Mouse (Mus musculus) thymus, adult 18-20 months (tissue): ENCODE data around the gene Eif5.
"Not testable (repeated sequence)": the region's sequence is repeated elsewhere in the genome, so short reads cannot be mapped to it uniquely, and the experiment has no call there.

Experiments
- DNase-seq, 2 experiments: peaks; one replicate each; pipeline ENCODE4 v3.0.0; 2022; ENCODE audit warnings: mixed read lengths in 2 of 2

Gene Eif5

GRCm38 (mm10) chr12:111537796-111538291 lies at the start of gene Eif5:
TSS of gene Eif5 (plus strand) at chr12:111538016.
- peak; percentile 98 to 99 for DNase-seq

GRCm38 (mm10) chr12:111489261-111489865 lies 48.5 kb upstream of the Eif5 start:
- no peak for DNase-seq

- DNase-seq, result no peak
Observed at GRCm38 (mm10) chr12:111494931-111495330, 42.9 kb upstream of the Eif5 start.

- DNase-seq, result no peak
Observed at GRCm38 (mm10) chr12:111497076-111497475, 40.7 kb upstream of the Eif5 start.

GRCm38 (mm10) chr12:111499617-111500016 lies 38.2 kb upstream of the Eif5 start:
- no peak for DNase-seq

- no peak for DNase-seq
Observed at GRCm38 (mm10) chr12:111500725-111501124, 37.1 kb upstream of the Eif5 start.

- DNase-seq, result no peak
Observed at GRCm38 (mm10) chr12:111503063-111503567, 34.7 kb upstream of the Eif5 start.

- no peak for DNase-seq
Observed at GRCm38 (mm10) chr12:111503571-111503970, 34.2 kb upstream of the Eif5 start.

- DNase-seq, result peak; percentile 37 to 44
Observed at GRCm38 (mm10) chr12:111504904-111505303, 32.9 kb upstream of the Eif5 start.

GRCm38 (mm10) chr12:111507001-111507400 lies 30.8 kb upstream of the Eif5 start:
- DNase-seq, result no peak

GRCm38 (mm10) chr12:111507962-111508361 lies 29.9 kb upstream of the Eif5 start:
- no peak for DNase-seq

GRCm38 (mm10) chr12:111508438-111508837 lies 29.4 kb upstream of the Eif5 start:
- DNase-seq, result not testable (repeated sequence)

- no peak for DNase-seq
Observed at GRCm38 (mm10) chr12:111512572-111513063, 25.2 kb upstream of the Eif5 start.

- no peak for DNase-seq
Observed at GRCm38 (mm10) chr12:111513673-111514072, 24.1 kb upstream of the Eif5 start.

- no peak for DNase-seq
Observed at GRCm38 (mm10) chr12:111514231-111514792, 23.5 kb upstream of the Eif5 start.

GRCm38 (mm10) chr12:111514874-111515649 lies 22.8 kb upstream of the Eif5 start:
- no peak for DNase-seq

GRCm38 (mm10) chr12:111515920-111516319 lies 21.9 kb upstream of the Eif5 start:
- no peak for DNase-seq

- no peak for DNase-seq
Observed at GRCm38 (mm10) chr12:111516826-111517225, 21.0 kb upstream of the Eif5 start.

- no peak for DNase-seq
Observed at GRCm38 (mm10) chr12:111517901-111518300, 19.9 kb upstream of the Eif5 start.

- no peak for DNase-seq
Observed at GRCm38 (mm10) chr12:111518391-111518790, 19.4 kb upstream of the Eif5 start.

GRCm38 (mm10) chr12:111519821-111520220 lies 18.0 kb upstream of the Eif5 start:
- no peak for DNase-seq

GRCm38 (mm10) chr12:111520994-111521393 lies 16.8 kb upstream of the Eif5 start:
- no peak for DNase-seq

- DNase-seq, result no peak
Observed at GRCm38 (mm10) chr12:111524469-111524868, 13.3 kb upstream of the Eif5 start.
